Mouse (Mus musculus) erythroblast, embryonic 14.5 days (primary cell): Measurements from ENCODE around the gene Mgst3.

Experiments used
- GATA1 ChIP-seq: IDR thresholded peaks from 2 replicates; pipeline ENCODE4 v1.6.1; 2012; ENCODE audit warnings: low read length, inconsistent platforms, mixed read lengths
- TAL1 ChIP-seq: IDR thresholded peaks from 3 replicates; pipeline ENCODE4 v1.6.1; 2012; ENCODE audit warnings: low read length, inconsistent platforms, mixed read lengths

- TF ChIP-seq TAL1 (no peak), GATA1 (no peak)
These were observed 8.0 kb downstream of the Mgst3 start for GRCm38 (mm10) chr1:167385636-167386035.
